Mouse (Mus musculus) layer of hippocampus, postnatal 36 days (tissue): ENCODE measurements around the gene Spred2. TPM values are rescaled to one million over a fixed set of nuclear protein-coding genes. Genes with fewer than 3 reads are reported as not detected.

Experiments
- DNase-seq, 2 experiments: peaks; one replicate each; pipeline ENCODE4 v3.0.0; 2022
- total RNA-seq, 2 experiments: library from RNA; stranded (reverse); gene quantifications; 2 replicates each; pipeline ENCODE4 v1.2.3; 2021

Spred2 gene
- total RNA-seq, 2 experiments from 2014 or later = 94.2 to 95.2 TPM

DNA sequence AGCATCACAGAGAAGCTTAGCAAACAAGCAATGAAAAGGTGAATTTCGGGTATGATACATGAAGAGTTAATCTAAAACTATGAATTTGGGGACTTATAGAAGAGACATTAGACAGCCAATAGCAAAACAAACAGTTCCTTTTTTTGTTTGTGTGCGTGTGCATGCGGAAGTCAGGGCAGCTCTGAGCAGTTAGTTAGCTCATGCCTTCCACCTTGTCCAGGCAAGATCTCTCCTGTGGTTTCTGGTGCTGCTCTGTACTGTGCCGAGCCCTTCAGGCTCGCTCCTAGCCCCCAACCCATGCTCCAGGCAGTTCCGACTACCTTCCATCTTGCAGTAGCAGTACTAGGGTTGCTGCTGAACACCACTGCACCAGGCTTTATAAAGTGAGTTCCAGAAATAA is 31.5 kb downstream of the Spred2 start:
- DNase-seq = no peak

DNA sequence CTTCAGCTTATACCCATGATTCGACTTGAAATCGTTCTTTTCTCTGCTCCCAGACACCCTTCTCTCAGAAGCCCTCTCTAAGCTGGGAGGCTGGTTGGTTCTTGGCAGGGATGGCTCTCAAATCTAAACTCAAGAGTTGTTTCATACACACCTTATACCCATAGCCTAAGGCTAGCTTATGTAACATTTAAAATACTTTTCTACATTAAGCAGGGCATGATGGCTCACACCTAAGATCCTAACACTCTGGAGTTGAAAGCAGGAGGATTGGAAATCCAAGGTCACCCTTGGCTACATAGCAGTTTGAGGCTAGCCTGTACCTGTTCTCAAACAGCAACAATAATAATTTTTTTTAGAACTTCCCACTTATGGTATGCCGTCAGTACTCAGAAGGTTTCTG is 34.8 kb downstream of the Spred2 start:
- DNase-seq = no peak

DNA sequence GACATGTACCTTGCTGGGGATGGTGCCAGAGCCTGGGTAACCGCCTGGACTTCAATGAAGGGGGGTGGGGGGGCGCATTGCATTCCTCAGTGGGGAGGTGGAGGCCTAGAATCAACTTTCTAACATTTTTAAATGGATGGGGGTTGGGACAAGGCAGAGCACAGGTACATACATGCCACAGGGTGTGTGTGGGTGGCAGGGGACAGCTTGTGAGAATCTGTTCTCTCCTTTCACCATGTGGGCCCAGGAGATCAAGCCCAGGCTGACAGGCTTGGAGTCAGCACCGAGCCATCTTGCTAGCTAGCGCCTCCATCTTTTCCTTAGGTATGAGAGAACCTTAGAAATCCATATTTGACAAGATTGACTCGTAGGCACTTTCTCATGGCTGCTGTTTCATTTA is 35.7 kb downstream of the Spred2 start:
- DNase-seq = no peak

- no peak for DNase-seq
Measured at GRCm38 (mm10) chr11:19960541-19960940, 36.4 kb downstream of the Spred2 start.

DNA sequence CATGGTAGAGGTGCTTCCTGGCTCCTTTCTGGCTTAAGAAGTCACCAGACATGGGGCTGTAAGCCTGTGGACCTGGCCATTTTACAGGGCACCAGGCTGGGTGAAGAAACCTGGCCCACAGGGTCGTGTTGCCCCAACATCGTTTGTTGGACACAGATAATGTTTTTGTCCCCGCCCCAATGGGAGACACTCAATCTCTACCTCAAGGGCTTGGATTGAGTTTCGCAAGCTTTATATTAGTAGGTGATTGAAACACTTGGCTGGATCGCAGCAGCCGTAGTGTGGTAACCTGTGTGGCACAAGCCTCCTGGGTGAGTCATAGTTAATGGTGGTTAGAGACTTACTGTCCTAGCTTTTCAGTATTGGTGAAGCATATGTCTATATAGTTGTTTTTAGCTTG is 36.9 kb downstream of the Spred2 start:
- no peak for DNase-seq

GRCm38 (mm10) chr11:19961766-19962365 is 37.7 kb downstream of the Spred2 start:
- DNase-seq = no peak

- DNase-seq = no peak
Measured at GRCm38 (mm10) chr11:19962796-19963195, 38.6 kb downstream of the Spred2 start.

DNA sequence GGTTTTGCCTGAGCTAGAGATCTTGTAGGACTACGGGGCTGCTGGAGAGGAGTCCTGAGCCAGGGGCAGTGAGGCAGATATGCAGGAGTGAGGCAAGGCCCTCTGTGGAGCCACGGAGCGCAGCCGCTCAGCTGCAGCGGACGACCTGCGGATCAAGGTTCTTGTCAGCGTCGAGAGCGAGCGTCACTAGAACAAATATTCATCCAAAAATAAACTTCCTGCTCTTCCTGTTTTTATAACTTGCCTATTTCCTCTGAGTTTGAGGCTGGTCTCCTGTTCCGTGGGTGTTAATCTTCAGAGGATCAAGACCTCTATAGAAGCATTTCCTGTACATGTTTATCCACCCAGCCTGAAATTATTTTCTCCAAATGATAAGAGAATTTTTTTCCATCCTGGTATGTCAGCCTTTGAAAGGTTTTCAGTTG is 39.6 kb downstream of the Spred2 start:
- no peak for DNase-seq

DNA sequence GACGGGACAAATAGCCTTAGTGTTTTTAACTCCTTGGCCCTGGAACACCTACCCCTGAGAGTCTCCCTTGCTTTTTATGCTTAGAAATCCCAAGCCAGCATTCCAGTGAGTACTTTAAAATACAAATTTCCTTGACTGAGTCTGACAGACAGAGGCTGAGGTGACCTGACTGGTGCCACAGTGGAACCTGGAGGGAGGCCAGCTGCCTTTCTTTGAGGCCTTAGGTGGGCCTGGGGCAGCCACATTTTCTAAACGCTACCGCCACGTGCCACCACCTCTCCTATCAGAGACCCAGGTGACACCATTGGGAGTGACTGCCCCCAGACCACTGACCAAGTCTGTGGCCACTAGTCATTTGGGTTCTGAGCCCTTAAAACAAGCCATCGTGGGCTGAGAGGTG is 40.2 kb downstream of the Spred2 start:
- no peak for DNase-seq

GRCm38 (mm10) chr11:19965037-19965611 is 40.9 kb downstream of the Spred2 start:
- no peak for DNase-seq

DNA sequence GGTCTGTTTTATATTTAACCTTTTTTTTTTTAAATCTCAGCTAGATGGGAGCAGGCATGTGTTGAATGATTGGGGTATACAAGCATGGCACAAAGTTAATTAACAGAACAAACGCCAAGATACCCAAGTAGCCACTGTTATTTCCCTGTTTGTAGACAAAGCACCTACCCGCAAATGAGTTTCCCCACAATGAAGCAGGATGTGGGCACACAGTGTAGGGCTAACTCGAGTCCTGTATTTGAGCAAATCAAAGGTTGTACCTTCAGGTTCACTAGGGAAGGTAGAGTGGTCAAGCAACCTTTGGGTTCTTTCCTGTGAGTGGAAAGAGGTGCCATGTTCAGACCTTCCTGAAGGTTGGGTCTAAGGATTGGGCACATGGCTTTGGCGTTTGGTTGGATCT is 41.5 kb downstream of the Spred2 start:
- no peak for DNase-seq

GRCm38 (mm10) chr11:19966294-19966693 is 42.1 kb downstream of the Spred2 start:
- DNase-seq = no peak

- no peak for DNase-seq
Measured at GRCm38 (mm10) chr11:19969584-19969983, 45.4 kb downstream of the Spred2 start.

- no peak for DNase-seq
Measured at GRCm38 (mm10) chr11:19971954-19972750, 48.0 kb downstream of the Spred2 start.

GRCm38 (mm10) chr11:19973032-19973790 is 49.0 kb downstream of the Spred2 start:
- DNase-seq = no peak

DNA sequence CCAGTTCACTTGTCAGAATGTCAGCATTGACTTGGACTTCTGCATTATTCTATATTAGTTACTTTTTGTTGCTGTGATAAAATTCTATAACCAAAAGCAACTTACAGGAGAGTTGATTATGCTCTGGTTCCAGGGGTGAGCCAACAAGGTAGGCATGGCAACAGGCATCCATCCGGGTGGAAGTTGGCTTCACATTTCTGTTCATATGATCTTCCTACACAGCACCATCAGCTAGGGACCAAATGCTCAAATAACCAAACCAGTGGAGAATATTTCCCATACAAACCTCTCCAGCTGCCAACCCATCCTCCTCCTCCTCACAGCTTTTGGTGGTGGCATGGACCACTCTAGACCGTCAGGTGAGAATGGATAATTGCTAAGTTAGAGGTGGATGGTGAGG is 51.9 kb downstream of the Spred2 start:
- no peak for DNase-seq

GRCm38 (mm10) chr11:19977687-19978086 is 53.5 kb downstream of the Spred2 start:
- DNase-seq = no peak

- peak; percentile 43 to 46 for DNase-seq
Measured at GRCm38 (mm10) chr11:19979338-19979737, 55.2 kb downstream of the Spred2 start.

- DNase-seq = no peak
Measured at GRCm38 (mm10) chr11:19982113-19982512, 57.9 kb downstream of the Spred2 start.

- DNase-seq = no peak
Measured at GRCm38 (mm10) chr11:19982779-19983178, 58.6 kb downstream of the Spred2 start.

DNA sequence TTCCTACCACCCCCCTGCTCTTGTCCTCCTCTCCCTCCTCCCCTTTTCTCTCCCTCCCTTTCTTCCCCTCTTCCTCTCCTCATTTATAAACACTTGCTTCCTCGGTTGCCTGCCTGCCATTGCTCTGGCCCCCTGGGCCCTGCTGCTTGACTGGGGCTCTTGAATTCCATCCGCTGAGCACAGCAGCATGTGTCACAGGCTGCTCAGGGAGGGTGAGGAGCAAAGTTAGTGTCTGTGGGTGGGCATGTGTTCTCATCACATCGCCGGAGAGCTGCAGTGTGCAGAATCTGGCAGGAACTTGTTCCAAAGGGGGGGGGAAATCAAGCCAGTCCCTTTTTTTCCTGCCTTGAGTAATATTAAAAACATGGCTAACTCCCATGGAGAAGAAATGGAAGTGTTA is 59.1 kb downstream of the Spred2 start:
- no peak for DNase-seq

GRCm38 (mm10) chr11:19984029-19984428 is 59.9 kb downstream of the Spred2 start:
- no peak for DNase-seq

DNA sequence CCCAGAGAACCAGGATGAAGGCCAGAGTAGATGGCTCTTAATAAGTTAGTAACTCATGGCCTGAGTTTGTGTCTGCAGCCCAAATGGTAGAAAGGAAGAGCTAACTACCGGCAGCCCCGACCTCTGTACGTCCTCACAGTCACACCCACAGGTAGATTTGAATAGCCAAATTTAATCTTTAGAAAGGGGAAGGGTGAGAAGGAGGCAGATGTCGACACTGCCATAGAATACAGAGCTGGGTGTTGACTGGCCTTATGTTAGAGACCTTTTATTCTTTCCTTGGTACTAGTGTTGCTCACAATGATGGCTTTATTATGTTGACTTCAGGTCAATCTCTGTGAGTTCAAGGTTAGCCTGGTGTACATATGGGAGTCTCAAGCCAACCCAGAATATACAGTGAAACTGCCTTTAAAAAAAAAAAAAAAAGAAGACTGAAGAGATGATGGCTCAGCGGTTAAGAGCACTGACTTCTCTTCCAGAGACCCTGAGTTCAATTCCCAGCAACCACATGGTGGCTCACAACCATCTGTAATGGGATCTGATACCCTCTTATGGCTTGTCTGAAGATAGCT is 61.2 kb downstream of the Spred2 start:
- DNase-seq = no peak
